Mouse (Mus musculus) hindbrain, postnatal 0 days (tissue): ENCODE results near the gene Zfp811. TPM values are rescaled to one million over a fixed set of nuclear protein-coding genes. Genes with fewer than 3 reads are reported as not detected.

Experiments used
- ATAC-seq: fragments of 200-750 bp; cut with Nextera tagmentation; 2 replicates; pipeline ENCODE4 v1.8.0; 2017; ENCODE audit warnings: mild to moderate bottlenecking, moderate TSS enrichment, moderate library complexity
- DNase-seq: peaks from one replicate; pipeline ENCODE4 v3.0.0-alpha.2; 2015; ENCODE audit warnings: low spot score
- H3K27ac ChIP-seq: fragments of 300-500 bp; sonication (generic); 2 replicates; pipeline ENCODE4 v1.5.1; 2014; ENCODE audit warnings: mild to moderate bottlenecking
- H3K27me3 ChIP-seq: fragments of 300-500 bp; sonication (generic); 2 replicates; pipeline ENCODE4 v1.6.1; 2014; ENCODE audit warnings: low read length, mixed read lengths; ENCODE audit not compliant: insufficient read depth
- H3K36me3 ChIP-seq: fragments of 300-500 bp; sonication (generic); 2 replicates; pipeline ENCODE4 v1.6.1; 2014; ENCODE audit warnings: low read length, mixed read lengths; ENCODE audit not compliant: insufficient read depth
- H3K4me1 ChIP-seq: fragments of 300-500 bp; sonication (generic); 2 replicates; pipeline ENCODE4 v1.6.1; 2014; ENCODE audit warnings: antibody characterized with exemption, low read length, mixed read lengths; ENCODE audit not compliant: insufficient read depth
- H3K4me2 ChIP-seq: fragments of 300-500 bp; sonication (generic); 2 replicates; pipeline ENCODE4 v1.6.1; 2014; ENCODE audit warnings: low read depth, mild to moderate bottlenecking, low read length, moderate library complexity, mixed read lengths
- H3K4me3 ChIP-seq: fragments of 300-500 bp; sonication (generic); 2 replicates; pipeline ENCODE4 v1.5.1; 2014; ENCODE audit warnings: low read length
- H3K9ac ChIP-seq: fragments of 300-500 bp; sonication (generic); replicated peaks from 2 replicates; pipeline ENCODE4 v1.6.1; 2014; ENCODE audit warnings: mild to moderate bottlenecking, low read length, moderate library complexity, mixed read lengths
- H3K9me3 ChIP-seq: fragments of 300-500 bp; sonication (generic); 2 replicates; pipeline ENCODE4 v1.6.1; 2016; ENCODE audit warnings: low read length, mixed read lengths
- CTCF ChIP-seq: IDR thresholded peaks from 2 replicates; pipeline ENCODE4 v1.5.1; 2016; ENCODE audit warnings: antibody characterized with exemption, control low read depth, low read depth
- WGBS: fragments of 180-500 bp; shearing (Covaris S2); extraction: QIAGEN DNeasy Blood & Tissue Kit; methylation state at CpG from one replicate; pipeline ENCODE4 v1.1.7; 2014; 5-methylcytosine and 5-hydroxymethylcytosine counted together
- polyA plus RNA-seq: library from polyadenylated mRNA; unstranded; fragments of >200 nt; fragmentation: Nextera tagmentation; extraction: Ambion mirVana; gene quantifications from 2 replicates; pipeline ENCODE4 v1.2.1, GENCODE M21; 2015
- total RNA-seq: library from RNA; depleted of rRNA; stranded (reverse); fragments of >200 nt; gene quantifications from 2 replicates; pipeline ENCODE4 v1.2.3, GENCODE M21; 2014

Zfp811 gene
- total and polyA plus RNA-seq, 2 experiments from 2014 or later = 15.7 to 19.9 TPM

DNA sequence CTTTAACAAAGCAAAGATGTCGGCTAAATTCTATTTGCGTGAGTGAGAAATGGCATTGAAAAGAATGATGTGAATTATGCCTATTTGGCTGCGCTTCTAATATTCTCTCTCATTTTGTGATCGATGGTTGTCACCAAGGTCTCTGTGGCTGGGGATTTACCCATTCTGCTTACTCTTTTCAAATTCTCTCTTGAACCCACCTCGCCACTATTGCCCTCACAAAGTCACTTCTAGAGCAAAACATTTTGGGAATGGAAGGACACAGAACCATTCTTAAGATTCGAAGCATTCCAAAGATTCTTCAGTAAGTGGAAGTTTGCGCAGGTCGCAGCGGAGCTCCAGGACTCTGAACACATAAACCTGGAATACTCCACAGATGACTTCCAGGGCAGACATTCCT is 21.2 kb downstream of the Zfp811 start:
- 16% methylated on average over 9 of the region's 9 CpGs for WGBS
- Histone ChIP-seq H3K4me2 (peak overlapping the region; percentile 60), H3K27ac (no peak overlapping the region), H3K9me3 (no peaks in the 10 kb centered on the region), H3K36me3 (no peaks in the 10 kb centered on the region; the same call in 1 of the 2 replicates), H3K4me1 (peaks cover 16% of the 10 kb centered on the region), H3K9ac (no peak overlapping the region), H3K27me3 (no peaks in the 10 kb centered on the region), H3K4me3 (peak overlapping the region; percentile 73)
- ATAC-seq (no peak), DNase-seq (no peak)
- TF ChIP-seq CTCF = no peak

DNA sequence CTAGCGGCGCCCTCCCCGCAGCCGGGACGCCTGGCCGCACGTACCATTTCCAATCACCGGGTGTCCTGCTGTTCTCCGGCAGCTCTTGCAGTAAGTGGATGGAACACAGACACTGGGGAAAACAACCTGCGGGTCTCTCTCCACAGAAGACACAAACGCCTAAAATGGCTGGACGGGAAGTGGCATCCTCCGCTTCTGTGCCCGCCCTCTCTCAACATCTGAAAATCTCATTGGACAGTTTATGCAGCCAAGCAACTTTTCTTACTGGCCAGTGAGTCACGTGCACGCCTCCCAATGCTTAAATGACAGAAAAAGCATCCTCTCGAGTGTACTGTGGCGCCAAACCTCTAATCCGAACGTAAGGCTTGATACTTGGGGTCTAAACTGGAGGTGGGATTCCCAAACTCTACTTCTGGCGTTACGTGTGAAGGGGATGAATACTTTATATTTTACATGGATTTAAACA is 21.6 kb downstream of the Zfp811 start, which contains the start of gene Zfp871:
Zfp871 (minus strand) TSS at position 194 of the 466 bp plus-strand sequence.
- Histone ChIP-seq H3K36me3 (no peaks in the 10 kb centered on the region; the same call in 1 of the 2 replicates), H3K4me1 (peaks cover 16% of the 10 kb centered on the region), H3K4me2 (peak within 1 kb of the TSS; percentile 71), H3K9me3 (no peaks in the 10 kb centered on the region), H3K9ac (peak within 1 kb of the TSS; percentile 89), H3K27me3 (no peaks in the 10 kb centered on the region), H3K27ac (peak within 1 kb of the TSS; percentile 93), H3K4me3 (peak within 1 kb of the TSS; percentile 73)
- under 1% methylated on average over 22 of the region's 22 CpGs for WGBS
- ATAC-seq (peak; percentile 99), DNase-seq (peak; percentile 95)
- TF ChIP-seq CTCF = no peak

GRCm38 (mm10) chr17:32787436-32788093 is 22.2 kb downstream of the Zfp811 start:
- Histone ChIP-seq H3K4me3 (peak overlapping the region; percentile 73), H3K9me3 (no peaks in the 10 kb centered on the region), H3K4me2 (peak overlapping the region; percentile 71), H3K9ac (peak overlapping the region; percentile 89), H3K4me1 (peaks cover 16% of the 10 kb centered on the region), H3K27ac (peak overlapping the region; percentile 93), H3K36me3 (no peaks in the 10 kb centered on the region; the same call in 1 of the 2 replicates), H3K27me3 (no peaks in the 10 kb centered on the region)
- under 1% methylated on average over 31 of the region's 31 CpGs for whole genome bisulfite sequencing
- ATAC-seq (peak; percentile 89), DNase-seq (peak; percentile 60)
- TF ChIP-seq CTCF = no peak

GRCm38 (mm10) chr17:32786944-32787343 is 22.8 kb downstream of the Zfp811 start:
- no peaks in the 10 kb centered on the region for H3K9me3 ChIP-seq

GRCm38 (mm10) chr17:32785656-32786055 is 24.1 kb downstream of the Zfp811 start:
- TF ChIP-seq CTCF = no peak
- 0 out of 2 replicates have a peak overlapping the region, but pooled peaks have one; percentile 23 for H3K4me2 ChIP-seq
- no peaks in the 10 kb centered on the region for H3K9me3 ChIP-seq
- ATAC-seq (no peak), DNase-seq (no peak)
- 93% methylated on average over 3 of the region's 3 CpGs for WGBS
- H3K27ac ChIP-seq = no peak overlapping the region
- no peaks in the 10 kb centered on the region for H3K27me3 ChIP-seq
- no peaks in the 10 kb centered on the region; the same call in 1 of the 2 replicates for H3K36me3 ChIP-seq
- no peak overlapping the region for H3K4me3 ChIP-seq
- H3K9ac ChIP-seq = no peak overlapping the region
- peaks cover 16% of the 10 kb centered on the region for H3K4me1 ChIP-seq

More at GRCm38 (mm10) chr17:32786944-32787343, 22.8 kb downstream of the Zfp811 start:
- ATAC-seq (no peak), DNase-seq (no peak)
- H3K36me3 ChIP-seq = no peaks in the 10 kb centered on the region; the same call in 1 of the 2 replicates
- H3K9ac ChIP-seq = peak overlapping the region; percentile 89
- no peak overlapping the region for H3K27ac ChIP-seq
- peaks cover 16% of the 10 kb centered on the region for H3K4me1 ChIP-seq
- H3K27me3 ChIP-seq = no peaks in the 10 kb centered on the region
- no peak for TF ChIP-seq CTCF
- WGBS = 65% methylated on average over 6 of the region's 6 CpGs
- H3K4me3 ChIP-seq = peak overlapping the region; percentile 73
- peak overlapping the region; percentile 71 for H3K4me2 ChIP-seq

GRCm38 (mm10) chr17:32777564-32777963 is 32.2 kb downstream of the Zfp811 start:
- Histone ChIP-seq H3K4me3 (no peak overlapping the region), H3K36me3 (peaks cover 37% of the 10 kb centered on the region), H3K4me2 (no peak overlapping the region), H3K27me3 (no peaks in the 10 kb centered on the region), H3K27ac (no peak overlapping the region), H3K9me3 (no peaks in the 10 kb centered on the region), H3K4me1 (no peaks in the 10 kb centered on the region), H3K9ac (no peak overlapping the region)
- WGBS = 90% methylated on average over 3 of the region's 3 CpGs
- ATAC-seq (no peak), DNase-seq (no peak)
- no peak for TF ChIP-seq CTCF

- no peak overlapping the region for H3K4me2 ChIP-seq
- WGBS = 88% methylated on average over 1 of the region's 1 CpGs
- no peak overlapping the region for H3K4me3 ChIP-seq
- H3K9me3 ChIP-seq = no peaks in the 10 kb centered on the region
- DNase-seq = peak; percentile 3
- no peaks in the 10 kb centered on the region for H3K27me3 ChIP-seq
- TF ChIP-seq CTCF = peak; percentile 47
- H3K9ac ChIP-seq = no peak overlapping the region
- H3K4me1 ChIP-seq = no peaks in the 10 kb centered on the region
- H3K27ac ChIP-seq = no peak overlapping the region
- no peak for ATAC-seq
- H3K36me3 ChIP-seq = peaks cover 37% of the 10 kb centered on the region
These were observed 38.5 kb downstream of the Zfp811 start for GRCm38 (mm10) chr17:32771213-32771612.
